Mouse (Mus musculus) adrenal gland, adult 8-10 months (tissue): Measurements from ENCODE around the gene Fam192a. TPM values are rescaled to one million over a fixed set of nuclear protein-coding genes. Genes with fewer than 3 reads are reported as not detected.

Experiments used
- DNase-seq: peaks from one replicate; pipeline ENCODE4 v3.0.0; 2022
- total RNA-seq, 4 experiments: library from RNA; stranded (reverse); gene quantifications; 2 replicates each; pipeline ENCODE4 v1.2.4; 2022

Gene Fam192a
- total RNA-seq, 4 experiments from 2014 or later: 35.4 to 45.5 (median 42.4) TPM

DNA sequence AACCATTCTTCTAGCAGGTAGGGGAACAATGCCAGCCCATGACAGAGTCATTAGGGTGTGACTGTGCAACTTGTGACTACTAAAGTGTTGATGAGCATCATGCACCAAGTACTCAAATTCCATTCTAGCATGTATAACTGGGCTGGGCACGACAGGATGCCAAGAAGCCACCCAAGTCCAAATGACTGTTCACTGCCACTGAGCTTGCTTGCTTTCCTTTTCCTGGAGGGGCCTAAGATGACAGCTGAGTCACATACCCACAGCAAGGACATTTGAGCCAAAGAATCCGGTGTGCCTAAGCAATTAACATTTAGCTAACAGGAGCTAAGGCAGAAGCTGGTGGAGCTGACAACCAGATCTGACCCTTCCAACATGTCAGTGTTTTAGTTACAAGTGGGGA, 29.9 kb downstream of the Fam192a start:
- no peak for DNase-seq

DNA sequence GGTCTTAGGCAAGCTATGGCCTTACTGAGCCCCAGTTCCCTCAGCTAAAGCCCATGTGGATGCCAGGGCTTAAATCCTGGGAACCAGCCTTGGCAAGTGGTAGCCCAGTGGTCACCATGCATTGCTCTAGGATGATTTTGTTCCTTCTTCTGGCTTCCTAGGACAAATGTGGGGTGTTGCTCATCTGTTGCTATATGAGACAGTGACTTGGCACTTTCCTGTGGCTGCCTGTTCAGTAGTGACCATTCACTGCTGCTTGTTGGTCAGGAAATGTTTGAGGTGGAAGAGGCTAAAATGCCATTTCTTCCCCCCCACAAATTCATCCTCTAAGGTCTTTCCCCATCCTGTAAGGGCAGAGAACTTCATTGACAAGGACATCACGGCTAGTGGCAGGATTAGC, 32.4 kb downstream of the Fam192a start:
- no peak for DNase-seq

DNA sequence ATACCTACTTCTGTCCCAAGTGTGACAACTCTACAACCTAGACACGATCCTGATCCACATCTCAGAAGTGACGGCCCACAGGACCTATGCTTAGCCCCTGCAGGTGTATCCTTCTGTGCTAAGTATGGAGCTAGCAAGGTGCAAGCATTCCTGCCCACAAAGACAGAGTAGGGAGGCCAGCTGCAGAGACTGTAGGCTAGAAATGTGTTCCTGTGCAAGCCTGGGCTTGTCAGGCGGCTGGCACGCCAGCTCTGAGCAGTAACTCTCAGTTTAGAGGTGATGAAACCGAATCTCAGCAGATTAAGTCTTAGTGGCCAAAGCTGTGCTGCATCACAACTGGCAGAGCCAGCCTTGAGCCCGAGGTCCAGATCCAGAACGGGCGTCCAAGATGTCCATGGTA, 33.7 kb downstream of the Fam192a start:
- DNase-seq: no peak

DNA sequence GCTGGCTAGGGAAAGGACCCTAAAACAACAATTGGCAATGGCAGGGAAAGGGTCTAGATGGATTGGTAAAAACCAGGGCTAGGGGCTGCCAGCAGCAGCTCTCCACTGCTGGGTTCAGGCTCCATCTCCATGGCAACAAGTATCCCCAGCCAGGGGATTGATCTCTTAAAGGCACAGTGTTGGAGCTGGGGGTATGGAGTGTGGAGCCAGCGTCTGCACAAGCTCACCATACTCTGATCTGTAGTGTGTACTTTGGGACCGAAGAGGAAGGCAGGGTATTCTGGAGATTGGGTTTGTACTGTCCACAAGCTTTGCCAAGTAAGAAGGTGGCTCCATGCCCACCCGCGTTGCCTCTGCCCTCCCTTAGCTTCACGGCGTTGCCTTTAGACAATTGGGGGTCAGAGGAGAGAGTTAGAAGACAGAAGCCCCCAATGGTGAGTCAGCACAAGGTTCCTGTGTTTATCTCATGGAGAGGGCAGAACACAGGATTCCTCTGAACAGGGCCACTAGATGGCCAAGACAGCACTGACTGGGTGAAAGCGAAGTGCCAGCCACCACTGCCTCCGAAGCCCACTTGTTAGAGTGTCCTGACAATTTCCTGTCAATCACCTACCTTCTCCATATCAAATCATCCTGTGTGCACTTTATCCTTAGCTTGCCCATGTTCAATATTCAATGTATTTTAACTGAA, 34.5 kb downstream of the Fam192a start:
- DNase-seq: no peak

DNA sequence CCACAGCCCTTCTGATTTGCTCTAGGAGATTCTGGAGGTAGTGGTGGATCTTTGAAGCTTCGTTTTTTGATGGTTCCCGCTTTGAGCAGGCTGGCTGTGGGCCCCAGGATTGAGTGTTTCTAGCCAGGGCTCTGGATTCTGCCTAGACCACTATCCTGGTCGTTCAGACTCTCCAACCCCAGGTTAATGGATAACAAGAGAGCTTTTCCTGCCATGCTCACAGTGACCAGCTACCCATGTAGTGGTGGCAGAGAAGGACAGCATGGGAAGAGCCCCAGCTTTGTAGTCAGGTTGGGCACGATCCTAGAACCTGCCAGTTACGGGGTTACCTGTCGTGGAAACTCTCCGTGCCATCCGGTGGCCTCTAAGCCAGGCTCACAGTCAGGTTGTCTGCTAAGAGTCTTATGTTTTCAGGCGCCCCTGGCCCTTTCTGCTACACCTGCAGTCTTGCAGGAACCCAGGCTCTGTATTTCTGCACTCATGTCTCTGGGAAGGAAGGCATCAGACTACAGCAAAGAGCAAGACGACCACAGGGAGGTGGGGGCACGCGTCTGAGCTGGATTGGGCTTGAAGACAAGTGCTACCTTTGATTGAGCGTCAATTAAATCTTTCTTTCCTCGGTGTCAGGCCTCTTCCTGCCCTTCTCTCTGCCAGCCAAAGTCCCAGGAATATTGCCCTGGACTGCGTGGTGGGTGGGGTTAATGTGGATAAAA, 35.2 kb downstream of the Fam192a start:
- no peak for DNase-seq

DNA sequence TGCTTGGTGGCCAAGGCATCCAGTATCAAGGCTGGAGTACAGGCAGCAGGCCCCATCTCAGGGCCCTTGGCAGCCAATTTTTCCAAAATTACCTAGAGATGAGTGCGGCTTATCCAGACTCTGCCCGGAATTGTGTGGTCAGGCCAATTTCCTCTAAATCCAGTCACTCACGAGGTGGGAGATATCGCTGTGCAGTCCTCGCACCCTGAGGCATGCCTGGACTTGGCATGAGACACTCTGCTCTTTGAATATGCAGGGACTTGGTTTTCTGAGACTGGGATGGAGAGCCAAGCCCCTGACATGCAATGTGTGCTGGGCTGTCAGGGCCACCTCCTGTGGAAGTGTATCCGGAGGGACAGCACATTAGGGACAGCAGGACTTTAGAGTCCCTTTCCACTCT, 35.8 kb downstream of the Fam192a start:
- no peak for DNase-seq

DNA sequence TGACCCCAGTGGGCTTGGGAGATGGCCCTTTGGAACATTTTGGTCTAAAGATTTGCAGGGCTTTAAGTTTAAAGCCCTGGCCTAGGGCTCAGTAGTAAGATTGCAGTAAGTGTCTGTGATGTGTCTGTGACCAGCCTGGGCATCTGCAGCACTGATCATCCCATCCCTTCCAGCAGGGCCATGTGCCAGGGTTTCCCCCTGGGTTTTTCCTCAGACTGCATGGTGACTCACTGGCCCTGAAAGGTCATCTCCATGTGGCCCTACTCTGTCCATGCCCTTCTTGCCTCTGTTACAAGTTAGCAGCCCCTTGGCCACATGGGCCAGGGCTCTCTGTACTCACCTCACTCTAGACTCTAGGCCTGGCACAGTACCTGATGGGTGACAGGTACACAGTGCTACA, 37.4 kb downstream of the Fam192a start:
- no peak for DNase-seq

DNA sequence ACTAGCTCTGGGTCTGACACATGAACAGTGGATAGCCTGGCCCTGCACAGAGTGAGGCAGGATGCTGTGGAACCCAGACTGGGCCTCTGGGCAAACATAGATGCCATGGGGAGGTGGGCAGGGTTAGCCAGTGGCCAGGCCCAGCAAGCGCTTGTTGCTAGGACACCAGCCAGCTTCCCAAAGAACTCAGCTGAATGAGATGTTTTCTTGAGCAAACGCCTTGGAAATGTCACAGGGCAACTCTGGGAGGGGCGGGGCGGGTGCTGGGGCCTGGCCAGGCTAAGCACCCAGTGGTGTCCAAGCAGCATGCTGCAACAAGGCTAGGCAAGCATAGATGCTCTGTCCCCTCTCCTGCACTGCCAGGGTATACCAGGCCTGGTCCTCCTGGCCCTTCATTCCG, 40.5 kb downstream of the Fam192a start:
- no peak for DNase-seq

DNA sequence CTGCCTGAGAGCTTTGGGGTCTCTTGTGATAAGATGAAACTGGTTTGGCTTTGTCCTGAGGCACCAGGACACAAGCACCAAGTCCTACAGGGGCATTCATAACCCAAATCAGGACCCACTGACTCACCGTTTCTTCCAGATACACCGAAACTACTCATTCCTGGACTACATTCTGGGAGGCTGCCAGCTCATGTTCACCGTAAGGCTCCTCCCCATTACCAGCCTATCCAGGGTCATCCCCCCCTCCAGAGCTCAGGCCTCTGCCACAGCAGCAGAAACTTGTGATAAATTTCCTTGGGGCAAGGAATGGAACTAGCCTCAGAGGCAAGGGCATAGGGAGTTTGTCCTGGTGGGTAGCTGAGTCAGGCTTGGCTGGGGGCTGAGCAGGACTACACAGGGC, 44.5 kb downstream of the Fam192a start:
- peak; percentile 72 for DNase-seq

DNA sequence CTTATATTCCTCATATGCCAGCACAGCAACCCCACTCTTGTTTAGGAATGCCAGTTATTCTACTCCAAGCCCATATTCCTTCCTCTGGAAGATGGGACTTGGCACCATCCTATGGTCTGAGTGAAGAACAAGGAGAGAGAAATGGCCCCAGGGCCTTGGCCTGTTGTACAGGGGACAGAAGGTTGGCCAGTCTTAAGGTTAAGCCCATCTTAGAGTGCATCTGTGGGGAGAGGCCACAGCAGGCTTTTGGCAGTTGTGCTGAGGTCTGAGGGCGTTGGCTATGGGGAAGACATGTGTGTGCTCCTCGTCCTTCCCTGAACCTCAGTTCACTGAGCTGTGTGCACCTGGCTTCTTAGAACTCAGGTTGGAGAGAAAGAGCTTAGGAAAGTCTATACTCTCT, 49.1 kb downstream of the Fam192a start:
- DNase-seq: no peak

DNA sequence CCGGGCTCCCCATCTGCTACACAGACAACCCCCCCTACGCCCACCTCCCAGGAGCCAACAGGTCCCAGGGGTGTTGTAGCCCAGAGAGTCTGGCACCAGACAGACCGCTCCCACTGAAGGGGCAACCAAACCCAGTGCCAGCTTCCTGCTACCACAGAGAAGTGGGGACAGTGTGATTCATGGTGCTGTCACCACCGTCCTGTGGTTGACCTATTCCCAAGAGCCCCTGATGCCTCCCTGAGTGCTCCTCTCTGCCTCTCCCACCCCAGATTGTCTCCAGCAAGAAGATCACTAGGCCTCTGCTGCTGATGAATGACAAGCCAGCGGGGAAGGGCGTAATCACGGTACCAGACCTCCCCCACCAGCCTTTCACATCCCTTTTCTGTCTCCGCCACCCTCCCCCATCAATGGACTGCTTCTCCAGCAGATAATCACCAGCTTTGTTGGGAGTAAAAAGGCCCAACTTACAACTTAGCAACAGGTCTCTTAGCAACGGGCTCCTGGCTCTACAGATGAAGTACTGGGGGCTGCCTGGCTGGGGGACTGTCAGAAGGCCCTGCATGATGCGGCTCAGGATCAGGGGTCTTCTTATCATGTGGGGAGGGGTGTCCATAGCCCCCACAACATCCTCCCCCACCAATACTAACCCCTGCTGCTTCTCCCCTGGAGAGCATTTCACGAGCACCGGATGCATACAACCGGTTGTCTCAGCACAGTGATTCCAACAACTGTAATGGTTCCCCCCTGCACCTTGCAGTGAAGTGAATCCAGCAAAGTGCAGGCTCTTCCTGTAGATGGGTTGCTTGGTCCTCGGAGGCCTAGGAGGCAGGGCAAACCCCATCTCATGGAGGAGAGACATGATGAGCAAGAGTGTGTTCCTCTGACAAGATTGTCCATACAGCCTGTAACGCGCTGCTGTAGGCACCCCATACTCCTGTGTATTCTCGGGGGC, 50.0 kb downstream of the Fam192a start:
- DNase-seq: no peak

DNA sequence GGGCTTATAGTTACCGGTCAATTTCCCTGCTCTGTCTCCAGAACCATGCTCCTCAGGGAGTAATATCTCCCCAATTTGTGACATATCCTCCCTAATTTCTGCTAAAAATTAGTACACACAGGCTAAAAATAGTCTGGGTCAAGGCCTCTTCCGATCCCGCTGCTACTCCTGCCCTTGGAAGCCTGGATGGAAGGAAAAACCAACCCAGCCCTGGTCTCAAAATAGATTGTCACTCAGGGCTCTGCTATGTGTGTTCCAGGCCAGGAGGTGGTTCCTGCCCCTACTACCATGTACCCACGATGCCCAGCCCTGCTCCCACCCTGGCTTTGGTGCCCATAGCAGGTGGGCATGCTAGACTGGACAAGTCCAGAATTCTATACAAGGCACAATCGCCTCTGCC, 51.8 kb downstream of the Fam192a start:
- DNase-seq: peak; percentile 28

DNA sequence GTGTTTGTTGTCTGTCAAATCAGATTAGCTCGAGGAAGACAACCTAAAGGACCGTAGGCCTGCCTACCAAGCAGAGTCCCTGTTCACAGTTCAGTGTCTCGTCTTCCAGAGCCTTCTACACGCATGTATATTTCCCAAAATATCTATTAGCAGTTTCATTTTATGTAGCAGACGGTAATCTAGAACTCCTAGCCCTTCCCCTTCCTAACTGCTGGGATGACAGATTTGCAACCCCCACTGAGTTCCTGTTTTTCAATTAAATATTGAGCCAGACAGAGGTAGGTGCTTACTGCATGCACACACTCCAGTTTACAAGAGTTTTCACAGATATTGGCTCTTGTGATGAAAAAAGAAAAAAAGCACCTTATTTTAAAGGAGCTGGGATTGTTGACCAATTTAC, 52.3 kb downstream of the Fam192a start:
- DNase-seq: no peak

DNA sequence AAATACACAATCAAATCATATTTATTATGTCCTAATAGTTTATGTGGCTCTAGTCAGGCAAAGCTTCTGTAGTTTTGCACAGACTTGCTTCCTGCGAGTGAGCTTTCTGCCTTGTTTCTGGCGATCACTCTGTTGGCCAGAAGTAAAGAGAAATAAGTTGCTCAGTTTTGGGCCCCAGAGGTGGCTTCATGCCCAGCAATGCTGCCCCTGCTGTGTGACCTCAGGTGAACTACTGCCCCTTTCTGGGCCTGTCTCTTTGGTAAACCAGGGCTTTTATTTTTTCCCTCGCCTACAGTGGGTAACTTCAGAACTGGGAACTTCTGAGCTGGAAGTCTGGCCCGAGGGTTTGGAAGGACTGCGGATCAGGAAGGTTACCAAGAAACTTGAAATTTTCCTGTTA, 52.8 kb downstream of the Fam192a start:
- DNase-seq: no peak

DNA sequence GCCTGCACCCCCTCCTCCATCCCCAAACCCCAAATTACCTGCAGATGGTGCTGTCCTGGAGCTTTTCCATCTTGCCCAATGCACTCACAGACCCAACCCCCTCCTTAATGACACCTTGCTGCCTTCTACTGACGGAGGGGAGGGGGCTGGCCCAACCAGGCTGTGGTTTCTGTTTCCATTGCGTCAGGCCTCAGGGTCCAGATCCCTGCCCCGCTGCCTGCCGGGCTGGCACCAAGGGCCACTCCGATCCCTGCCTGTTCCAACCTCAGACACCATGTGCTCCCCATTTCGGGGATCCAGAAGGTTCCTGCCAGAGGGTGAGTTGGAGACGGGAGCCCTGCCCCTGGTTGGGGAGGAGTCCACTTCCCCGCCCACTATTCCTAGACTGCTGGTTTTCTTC, 57.8 kb downstream of the Fam192a start:
- DNase-seq: no peak

DNA sequence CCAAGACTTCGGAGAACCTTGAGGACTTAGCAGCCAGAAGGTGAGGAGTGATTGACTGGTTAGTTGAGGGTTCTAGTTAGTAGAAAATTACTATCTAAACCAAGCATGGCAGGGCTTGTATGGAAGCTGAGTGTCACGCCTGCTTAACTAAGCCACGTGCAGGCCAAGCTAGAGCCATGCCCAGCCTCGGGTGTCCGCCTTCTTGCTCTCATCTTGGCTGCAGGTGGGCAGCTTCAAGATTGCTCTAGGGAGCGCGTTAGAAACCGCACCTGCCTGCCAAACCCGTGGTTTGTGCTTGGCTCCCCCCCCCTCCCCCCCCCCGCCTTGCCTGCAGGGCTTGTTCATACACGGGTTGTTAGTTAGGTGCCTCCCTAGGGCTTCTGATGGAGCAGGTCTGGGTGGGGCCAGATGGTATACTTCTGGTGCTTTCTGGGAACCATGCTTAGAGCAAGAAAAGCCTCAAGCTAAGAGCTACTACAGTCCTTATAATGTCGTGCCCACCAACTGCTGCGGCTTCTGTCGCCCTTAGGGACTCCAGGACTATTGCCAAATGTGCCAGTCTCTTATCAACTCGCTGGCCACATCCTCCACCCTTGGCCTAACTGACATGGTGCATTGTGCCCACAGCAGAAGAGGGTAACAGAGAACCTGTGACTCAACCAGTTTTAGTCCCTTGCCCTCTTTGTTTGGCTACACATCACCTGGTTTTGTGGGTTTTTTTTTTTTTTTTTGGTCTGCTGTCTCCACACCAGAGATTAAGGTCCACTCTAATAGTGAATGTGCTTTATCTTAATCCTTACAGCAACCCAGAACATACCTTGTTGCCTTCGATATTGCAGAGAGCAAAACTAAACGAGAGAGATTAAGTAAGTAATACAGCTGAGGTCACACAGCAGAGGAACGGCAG, 60.7 kb downstream of the Fam192a start:
- DNase-seq: no peak

DNA sequence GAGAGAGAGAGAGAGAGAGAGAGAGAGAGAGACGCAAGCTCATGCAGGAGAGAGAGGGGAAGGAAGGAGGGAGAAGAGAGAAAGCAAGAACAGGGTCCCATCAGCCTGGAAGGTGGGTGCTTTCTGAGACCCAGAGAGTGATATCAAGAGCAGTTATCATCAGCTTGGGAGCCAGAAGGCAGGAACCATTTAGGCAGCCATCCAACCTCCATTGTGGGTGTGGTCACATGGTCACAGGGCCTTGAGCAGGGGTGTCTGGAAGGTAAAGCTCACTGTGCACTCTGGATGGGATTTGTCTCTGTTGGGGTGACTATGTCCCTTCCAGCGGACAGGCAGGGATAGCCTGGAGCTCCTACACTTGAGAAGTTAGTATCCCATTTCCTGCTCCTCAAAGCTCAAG, 61.8 kb downstream of the Fam192a start:
- DNase-seq: no peak

DNA sequence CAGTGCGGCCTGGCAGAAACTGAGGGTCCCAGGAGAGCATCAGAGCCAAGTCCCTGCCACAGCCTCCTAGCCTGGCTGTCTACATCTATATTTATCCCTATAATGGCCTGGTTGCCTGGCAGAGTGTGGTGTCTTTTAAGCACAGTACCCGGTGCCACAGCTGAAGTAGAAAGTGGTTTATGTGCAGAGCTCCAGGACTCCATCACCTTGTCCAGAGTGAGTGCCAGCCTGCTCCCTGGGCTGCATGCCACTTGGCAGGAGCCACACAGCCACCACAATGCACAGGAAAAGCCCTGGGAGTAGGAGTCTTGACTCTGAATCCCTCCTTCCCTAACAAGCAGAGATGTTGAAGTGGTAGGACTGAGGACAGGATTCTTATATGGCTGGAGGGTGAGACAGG, 64.3 kb downstream of the Fam192a start:
- DNase-seq: no peak

DNA sequence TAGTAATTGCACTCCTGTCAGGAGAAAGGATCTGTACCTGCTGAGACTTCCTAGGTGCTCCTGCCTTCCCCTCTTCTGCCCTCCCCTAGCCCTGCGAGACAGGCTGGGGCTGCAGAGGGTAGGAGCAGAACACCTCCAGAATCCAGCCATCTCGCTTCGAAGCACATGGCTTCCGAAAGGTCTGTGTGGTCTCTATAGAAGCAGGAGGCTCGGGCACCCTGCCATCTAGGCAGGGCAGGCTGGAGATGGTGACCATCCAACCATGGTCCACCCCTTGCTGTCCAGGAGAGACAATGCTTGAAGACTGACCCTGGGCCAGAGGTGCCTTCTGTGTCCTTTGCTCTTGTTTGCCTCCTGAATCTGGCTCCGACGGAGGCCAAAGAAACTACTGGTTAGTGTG, 66.2 kb downstream of the Fam192a start:
- DNase-seq: no peak

DNA sequence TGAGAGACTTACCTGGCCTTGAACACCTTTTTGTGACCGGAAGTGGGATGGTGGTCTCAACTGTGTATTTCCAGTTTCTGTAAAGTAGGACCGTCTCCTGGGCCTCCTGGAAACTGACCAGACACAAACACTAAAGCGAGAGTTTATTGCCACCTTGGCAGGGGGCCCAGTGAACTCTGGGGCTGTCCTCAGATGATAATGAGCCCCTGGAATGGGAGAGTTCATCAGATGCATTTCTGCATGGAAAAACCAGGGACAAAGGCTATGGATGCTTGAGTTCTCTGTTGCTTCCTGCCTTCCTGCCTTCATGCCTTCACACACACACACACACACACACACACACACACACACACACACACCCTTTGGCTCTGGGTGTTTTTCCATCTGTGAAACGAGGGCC, 67.2 kb downstream of the Fam192a start:
- DNase-seq: no peak

DNA sequence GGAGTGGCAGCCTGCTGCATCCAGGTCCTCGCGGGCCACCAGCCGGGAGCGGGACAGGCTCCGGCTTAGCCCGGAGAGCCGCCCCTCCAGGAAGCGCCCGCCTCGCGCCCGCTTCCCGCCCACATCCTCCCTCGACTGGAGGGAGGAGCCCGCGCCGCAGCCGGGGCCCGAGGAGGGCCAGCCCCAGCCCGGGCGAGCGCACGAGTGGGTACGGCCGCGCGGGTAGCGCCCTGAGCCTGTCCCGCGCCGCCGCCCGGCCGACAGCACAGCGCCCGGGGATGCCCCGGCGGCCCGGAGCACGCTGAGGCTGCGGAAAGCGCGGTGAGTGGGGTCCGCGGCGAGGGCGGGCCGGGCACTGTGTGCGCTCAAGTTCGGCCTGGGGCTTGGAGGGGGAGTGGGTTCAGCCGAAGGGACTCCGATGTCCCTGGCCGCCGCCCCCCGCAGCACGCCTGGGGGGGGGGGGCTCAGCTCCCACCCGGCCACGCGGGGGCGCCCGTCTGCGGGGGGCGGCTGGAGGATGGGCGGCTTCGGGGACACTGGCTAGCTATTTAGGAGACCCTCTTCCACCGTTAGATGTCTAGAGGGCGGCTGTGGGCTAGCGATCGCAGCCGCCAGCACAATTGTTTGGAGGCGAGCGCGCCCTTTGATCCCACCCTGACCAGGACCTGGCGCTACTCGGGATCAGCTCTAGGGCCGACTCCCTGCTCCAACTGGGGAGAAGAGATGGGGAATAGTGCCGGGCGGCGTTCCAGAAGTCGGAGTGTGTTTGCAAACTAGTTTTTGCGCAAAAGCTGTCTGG, 68.7 kb downstream of the Fam192a start, which contains the start of gene Cpne2:
Cpne2 (plus strand) TSS at position 118 of the 799 bp plus-strand sequence.
- peak; percentile 67 for DNase-seq
